Mouse (Mus musculus): ENCODE data around the gene Lcp1. TPM values are rescaled to one million over a fixed set of nuclear protein-coding genes. Genes with fewer than 3 reads are reported as not detected.

Lcp1 gene
- total and polyA plus RNA-seq, 3 experiments: 258 to 777 (median 373) TPM

DNA sequence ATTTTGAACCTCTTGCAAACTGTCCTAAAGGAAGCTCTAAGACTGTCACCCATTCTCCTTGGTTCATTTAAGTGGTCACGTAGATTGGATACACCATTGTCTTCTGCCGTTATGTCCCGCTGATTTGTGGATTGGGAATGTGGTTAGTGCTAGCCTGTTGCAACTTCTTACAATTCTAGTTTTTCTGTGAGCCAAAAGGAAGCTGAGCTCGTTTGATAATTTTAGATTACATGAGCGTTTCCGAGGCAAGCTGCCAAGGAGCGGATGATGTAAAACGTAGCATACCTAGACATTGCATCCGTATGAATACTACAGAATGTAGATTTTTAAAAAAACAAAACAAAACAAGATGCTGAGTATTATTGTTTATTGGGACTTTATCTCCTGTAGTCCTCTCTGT lies 17.3 kb downstream of the Lcp1 start:
- H3K79me2 ChIP-seq (replicated peaks; ENCODE audit: control insufficient read depth, extremely low read depth, insufficient read depth, poor library complexity, severe bottlenecking): no peaks in the 10 kb centered on the region
- H3K27ac ChIP-seq (ENCODE audit: insufficient read depth, low read depth): no peak overlapping the region
- H3K4me2 ChIP-seq (ENCODE audit: insufficient read depth, low read depth, poor library complexity, severe bottlenecking): no peak overlapping the region; the same call in 1 of the 2 replicates
- in situ Hi-C loops (cut with MboI; ENCODE audit: low pct_ligation_motif_present, low pct_unique_long_range_greater_than_20kb, low sequenced_read_pairs) (no loop called here), dilution Hi-C loops (cut with MboI; ENCODE audit: extremely low pct_ligation_motif_present, extremely low pct_unique_long_range_greater_than_20kb, low sequenced_read_pairs) (no loop called here)
- no peaks in the 10 kb centered on the region for H3K27me3 ChIP-seq (replicated peaks)
- H3K9ac ChIP-seq (ENCODE audit: insufficient read depth, low read depth): no peak overlapping the region
- no peaks in the 10 kb centered on the region for H3K36me3 ChIP-seq (replicated peaks in 1 of 2; ENCODE audit: control insufficient read depth in 1 of 2, insufficient read depth in 1 of 2, low read length in 1 of 2)
- no peak for DNase-seq (ENCODE audit: extremely low read depth)
- no peak overlapping the region for H3K4me3 ChIP-seq (replicated peaks in 1 of 3; ENCODE audit: low read depth in 2 of 3, low read length in 2 of 3, poor library complexity in 1 of 3)
- TF ChIP-seq PAX5 (IDR thresholded peaks at IDR 0.05; ENCODE audit: low read length) (no peak), POLR2A (IDR thresholded peaks at IDR 0.05; ENCODE audit: low read depth, low read length) (no peak), KAT2A (IDR thresholded peaks at IDR 0.05; ENCODE audit: insufficient replicate concordance, low read length) (no peak), JUN (IDR thresholded peaks at IDR 0.05; ENCODE audit: insufficient read depth, low read depth, low read length) (no peak), CTCF (conservative IDR thresholded peaks at IDR 0.05 in 1 of 2, IDR thresholded peaks at IDR 0.05 in 1 of 2; ENCODE audit: low read depth in 2 of 2, low read length in 2 of 2) (no peak), MAX (IDR thresholded peaks at IDR 0.05; ENCODE audit: low read length) (no peak), NRF1 (IDR thresholded peaks at IDR 0.05; ENCODE audit: low read depth, low read length) (no peak), NELFE (IDR thresholded peaks at IDR 0.05; ENCODE audit: low read depth, low read length) (no peak), TBP (conservative IDR thresholded peaks at IDR 0.05; ENCODE audit: low read depth, low read length) (no peak), RCOR1 (conservative IDR thresholded peaks at IDR 0.05; ENCODE audit: low read depth, low read length) (no peak), SMC3 (IDR thresholded peaks at IDR 0.05; ENCODE audit: low read depth, low read length) (no peak), USF1 (IDR thresholded peaks at IDR 0.05; ENCODE audit: low read depth, low read length) (no peak), GABPA (IDR thresholded peaks at IDR 0.05; ENCODE audit: insufficient replicate concordance, low read depth, low read length) (no peak), USF2 (conservative IDR thresholded peaks at IDR 0.05; ENCODE audit: low read depth, low read length) (no peak), JUND (conservative IDR thresholded peaks at IDR 0.05; ENCODE audit: low read depth, low read length) (no peak), CHD1 (IDR thresholded peaks at IDR 0.05; ENCODE audit: low read depth, low read length) (no peak), POLR2AphosphoS2 (IDR thresholded peaks at IDR 0.05; ENCODE audit: low read depth, low read length) (no peak)
- no peaks in the 10 kb centered on the region for H3K9me3 ChIP-seq (replicated peaks; ENCODE audit: low read length)
- H3K4me1 ChIP-seq (ENCODE audit: control insufficient read depth in 1 of 2, insufficient read depth in 2 of 2): peaks cover 6 to 23% of the 10 kb centered on the region in 2 experiments; a peak in 3 of 4 replicates

DNA sequence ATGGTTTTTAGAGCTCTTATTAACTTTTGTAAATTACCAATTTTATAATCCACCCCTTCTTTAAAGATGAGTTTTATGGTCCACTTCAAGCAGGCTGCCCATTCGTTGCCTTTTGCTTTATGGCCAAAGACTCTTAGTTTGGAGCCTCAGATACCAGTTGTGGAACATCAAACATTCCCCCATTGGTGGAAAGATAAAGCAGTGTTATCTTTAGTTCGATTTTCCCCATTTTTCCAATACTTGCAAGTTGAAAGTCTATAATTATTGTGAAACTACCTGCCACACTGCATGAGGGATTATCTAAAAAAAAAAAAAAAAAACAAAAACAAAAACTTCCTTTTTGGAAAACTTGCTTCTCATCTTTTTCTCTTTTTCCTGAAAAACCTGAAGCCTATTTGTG lies 19.8 kb downstream of the Lcp1 start:
- Histone ChIP-seq H3K36me3 (replicated peaks in 1 of 2; ENCODE audit: control insufficient read depth in 1 of 2, insufficient read depth in 1 of 2, low read length in 1 of 2) (no peaks in the 10 kb centered on the region), H3K9ac (ENCODE audit: insufficient read depth, low read depth) (no peak overlapping the region), H3K79me2 (replicated peaks; ENCODE audit: control insufficient read depth, extremely low read depth, insufficient read depth, poor library complexity, severe bottlenecking) (no peaks in the 10 kb centered on the region), H3K27me3 (replicated peaks) (no peaks in the 10 kb centered on the region), H3K4me2 (ENCODE audit: insufficient read depth, low read depth, poor library complexity, severe bottlenecking) (no peak overlapping the region), H3K9me3 (replicated peaks; ENCODE audit: low read length) (no peaks in the 10 kb centered on the region), H3K4me3 (replicated peaks in 1 of 3; ENCODE audit: low read depth in 2 of 3, low read length in 2 of 3, poor library complexity in 1 of 3) (no peak overlapping the region), H3K4me1 (ENCODE audit: control insufficient read depth in 1 of 2, insufficient read depth in 2 of 2) (peaks cover 6 to 23% of the 10 kb centered on the region in 2 experiments; a peak in 3 of 4 replicates), H3K27ac (ENCODE audit: insufficient read depth, low read depth) (no peak overlapping the region)
- DNase-seq (ENCODE audit: extremely low read depth): no peak
- dilution Hi-C loops (cut with MboI; ENCODE audit: extremely low pct_ligation_motif_present, extremely low pct_unique_long_range_greater_than_20kb, low sequenced_read_pairs): no loop called here
- in situ Hi-C loops (cut with MboI; ENCODE audit: low pct_ligation_motif_present, low pct_unique_long_range_greater_than_20kb, low sequenced_read_pairs): no loop called here
- TF ChIP-seq JUN (IDR thresholded peaks at IDR 0.05; ENCODE audit: insufficient read depth, low read depth, low read length) (no peak), MEF2A (IDR thresholded peaks at IDR 0.05; ENCODE audit: borderline replicate concordance, low read depth, low read length) (no peak), RAD21 (IDR thresholded peaks at IDR 0.05; ENCODE audit: low read depth, low read length) (no peak), ETS1 (conservative IDR thresholded peaks at IDR 0.05; ENCODE audit: low read depth, low read length) (no peak), NRF1 (IDR thresholded peaks at IDR 0.05; ENCODE audit: low read depth, low read length) (no peak), TBP (conservative IDR thresholded peaks at IDR 0.05; ENCODE audit: low read depth, low read length) (no peak), SIN3A (IDR thresholded peaks at IDR 0.05; ENCODE audit: low read length) (no peak), JUND (conservative IDR thresholded peaks at IDR 0.05; ENCODE audit: low read depth, low read length) (no peak), ZC3H11A (IDR thresholded peaks at IDR 0.05; ENCODE audit: low read depth, low read length) (no peak), NELFE (IDR thresholded peaks at IDR 0.05; ENCODE audit: low read depth, low read length) (no peak), MAZ (IDR thresholded peaks at IDR 0.05; ENCODE audit: low read depth, low read length) (no peak), CHD1 (IDR thresholded peaks at IDR 0.05; ENCODE audit: low read depth, low read length) (no peak), USF2 (conservative IDR thresholded peaks at IDR 0.05; ENCODE audit: low read depth, low read length) (no peak), BHLHE40 (IDR thresholded peaks at IDR 0.05; ENCODE audit: low read depth, low read length) (no peak), MAFK (IDR thresholded peaks at IDR 0.05; ENCODE audit: insufficient replicate concordance, low read length) (no peak), POLR2A (IDR thresholded peaks at IDR 0.05; ENCODE audit: low read depth, low read length) (no peak), USF1 (IDR thresholded peaks at IDR 0.05; ENCODE audit: low read depth, low read length) (no peak)
